Mouse (Mus musculus): ENCODE results near the gene Mvb12b.

Gene Mvb12b

DNA sequence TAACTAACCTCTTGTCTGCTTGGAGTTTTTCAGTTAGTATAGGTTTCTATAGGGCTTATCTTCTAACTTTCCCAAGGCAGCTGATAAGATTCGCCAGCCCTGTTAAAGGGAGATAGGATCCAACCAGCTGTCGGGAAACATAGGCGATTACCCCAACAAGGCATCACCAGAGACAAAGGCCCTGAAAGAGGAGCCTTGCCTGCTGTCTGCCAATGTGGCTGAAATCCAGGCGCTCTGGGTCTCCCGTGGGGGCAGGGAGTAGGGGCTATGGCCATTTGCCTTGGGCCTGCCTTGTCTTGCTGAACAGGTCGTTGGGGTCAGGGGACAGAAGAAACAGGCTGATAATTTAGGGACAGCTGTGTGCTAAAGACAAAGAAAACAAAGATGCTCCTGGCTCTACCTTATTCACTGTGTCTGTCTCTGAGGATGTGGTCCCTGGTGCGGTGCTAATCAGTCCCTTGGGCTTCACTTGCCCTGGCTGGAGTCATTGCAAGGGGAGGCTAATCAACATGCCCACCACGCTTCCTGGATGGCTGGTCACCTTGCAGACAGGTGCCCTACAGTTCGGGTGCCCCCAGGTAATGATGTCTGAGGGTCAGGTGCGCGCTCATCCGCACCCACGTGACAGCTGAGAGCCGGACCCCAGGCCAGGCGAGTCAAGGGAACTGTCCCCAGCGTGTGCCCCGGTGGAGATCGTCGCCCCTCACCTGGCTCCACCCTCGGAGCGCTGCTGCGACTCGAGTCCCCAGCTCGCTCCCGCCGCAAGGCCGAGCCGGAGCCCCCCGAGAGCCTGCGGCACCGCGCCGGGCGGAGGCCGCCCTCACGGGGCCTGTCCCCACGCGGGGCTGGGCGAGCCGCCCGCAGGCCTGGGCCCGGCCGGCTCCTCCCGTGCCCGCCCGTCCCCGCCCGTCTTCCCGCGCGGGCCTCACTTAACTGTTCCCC, 1.1 kb downstream of the Mvb12b start:
- DNase-seq (ENCODE audit: low read depth, low spot score), result no peak

DNA sequence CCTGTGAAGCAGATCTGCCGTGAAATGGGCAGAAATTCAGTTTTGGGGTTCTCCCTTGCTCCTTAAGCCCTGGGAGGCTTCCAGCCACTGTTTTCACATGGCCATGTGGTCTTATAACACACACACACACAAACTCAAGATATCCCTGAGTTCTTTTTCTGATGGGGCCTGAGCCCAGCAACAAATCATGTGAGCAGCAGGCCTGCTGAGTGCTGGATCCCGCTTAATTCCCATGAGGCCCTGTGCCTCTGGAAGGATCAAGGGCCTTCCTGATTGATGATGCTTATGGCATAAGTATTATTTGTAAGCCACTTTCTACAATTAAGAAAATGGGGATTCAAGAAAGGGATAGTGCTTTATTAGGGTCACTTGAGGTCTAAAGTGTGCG, 2.5 kb downstream of the Mvb12b start:
- DNase-seq (ENCODE audit: low read depth, low spot score), result no peak

- DNase-seq (ENCODE audit: low read depth, low spot score), result no peak
Measured at GRCm38 (mm10) chr2:33884623-33885263, 3.0 kb downstream of the Mvb12b start.

GRCm38 (mm10) chr2:33879223-33879622, 8.5 kb downstream of the Mvb12b start:
- no peak for DNase-seq (ENCODE audit: low read depth, low spot score)

DNA sequence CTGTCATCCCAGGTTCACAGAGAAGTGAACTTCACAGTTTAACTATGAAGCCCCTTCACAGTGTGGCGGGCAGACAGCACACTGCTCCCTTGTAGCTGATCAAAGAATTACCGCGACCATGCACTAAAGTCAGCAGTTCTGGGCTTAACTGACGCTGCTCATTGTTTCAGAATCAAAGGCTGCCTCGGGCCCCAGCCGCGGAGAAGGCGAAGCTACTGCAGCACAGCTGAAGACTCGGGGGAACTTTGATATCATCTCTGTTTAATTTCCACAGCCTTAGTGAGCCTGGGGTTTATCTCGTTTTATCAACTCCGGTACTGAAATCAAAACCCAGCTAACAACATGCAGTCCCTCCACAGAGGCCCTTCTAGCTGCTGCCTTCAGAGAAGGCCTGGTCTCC, 9.3 kb downstream of the Mvb12b start:
- no peak for DNase-seq (ENCODE audit: low read depth, low spot score)

- DNase-seq (ENCODE audit: low read depth, low spot score), result no peak
Measured at GRCm38 (mm10) chr2:33877663-33878360, 9.9 kb downstream of the Mvb12b start.

DNA sequence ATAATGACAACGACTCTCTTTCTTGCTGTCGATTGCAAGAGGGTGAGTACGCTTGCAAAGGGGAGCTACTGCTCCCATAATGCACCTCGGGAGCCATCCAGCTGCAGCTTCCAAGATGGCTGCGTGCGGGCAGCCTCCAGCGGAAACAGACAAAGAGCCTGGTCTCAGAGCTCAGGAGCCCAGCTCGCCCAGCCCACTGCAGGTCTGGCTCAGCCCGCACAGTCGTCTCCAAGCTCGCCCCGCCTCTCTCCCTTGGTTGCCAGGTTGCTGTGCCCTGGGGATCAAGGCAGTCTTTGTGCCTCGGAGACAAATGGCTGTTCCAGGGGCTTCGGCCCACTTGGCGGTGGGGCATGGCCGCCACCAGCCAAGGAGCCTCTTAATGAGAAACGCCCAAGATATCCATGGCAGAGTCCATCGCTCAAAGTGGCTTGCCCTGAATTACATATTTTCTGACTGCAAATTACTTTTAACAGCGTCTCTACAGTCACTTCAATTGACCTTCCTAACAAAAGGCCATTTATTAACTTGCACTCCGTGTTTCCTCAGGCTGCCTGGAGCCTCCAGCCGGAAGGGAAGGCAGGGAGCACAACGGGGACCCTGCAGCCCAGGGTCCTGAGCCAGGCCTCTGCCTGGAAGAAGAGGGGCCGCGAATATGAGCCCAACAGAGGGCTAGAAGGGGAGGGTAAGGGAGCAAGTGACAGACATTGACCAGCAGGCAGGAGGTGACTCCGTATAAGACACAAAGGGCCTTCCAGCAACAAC, 11.0 kb downstream of the Mvb12b start:
- no peak for DNase-seq (ENCODE audit: low read depth, low spot score)

DNA sequence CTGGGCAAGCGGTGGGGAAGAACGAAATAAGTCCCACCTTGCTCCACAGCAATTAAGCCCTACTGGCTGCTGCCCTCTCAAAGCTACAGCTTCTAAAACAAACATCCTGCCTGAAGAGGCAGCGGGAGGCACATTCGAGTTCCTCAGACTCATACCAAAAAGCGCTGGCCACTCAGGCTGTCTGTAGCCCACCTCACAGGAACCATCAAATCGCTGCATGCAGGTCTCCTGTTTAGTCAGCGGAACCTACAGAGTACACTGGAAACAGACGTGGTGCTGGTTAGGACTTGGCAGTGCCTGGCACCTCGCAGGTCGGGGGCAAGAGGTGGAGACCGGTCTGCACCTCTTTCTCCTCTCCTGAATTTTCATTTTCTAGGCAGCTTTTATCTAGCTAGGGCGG, 12.2 kb downstream of the Mvb12b start:
- DNase-seq (ENCODE audit: low read depth, low spot score), result no peak

DNA sequence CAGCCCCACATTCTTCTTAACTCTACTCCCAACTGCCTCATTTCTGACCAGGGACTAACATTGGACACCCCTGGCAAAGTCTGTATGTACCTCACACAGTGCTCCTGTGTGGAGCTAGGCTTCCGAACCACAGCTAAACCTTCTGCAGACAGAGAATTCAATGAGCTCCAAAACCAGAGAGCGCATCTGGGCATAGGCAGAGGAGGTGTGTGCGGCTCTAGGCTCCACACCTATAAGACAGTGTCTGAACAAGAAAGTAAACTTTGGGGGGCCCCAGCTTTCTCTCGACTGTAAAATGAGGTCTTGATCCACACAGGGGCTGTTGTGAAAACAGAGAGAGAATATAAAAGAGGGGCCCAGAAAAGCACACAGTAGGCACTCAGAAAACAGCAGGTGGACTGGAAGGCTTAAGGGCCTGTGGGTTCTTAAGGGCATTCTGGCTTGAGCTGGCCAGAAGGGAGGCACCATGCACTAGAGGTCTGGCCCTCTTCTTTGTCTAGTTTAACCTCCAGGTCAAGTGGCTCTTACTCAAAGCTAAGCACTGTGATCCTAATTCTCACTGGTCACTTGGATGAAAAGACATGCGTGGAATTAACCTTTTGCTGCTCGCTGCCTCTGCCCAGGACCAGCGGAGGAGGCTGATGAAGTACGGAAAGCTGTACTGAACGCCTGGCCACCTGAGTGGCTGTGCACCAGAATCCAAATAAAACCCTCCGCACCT, 12.7 kb downstream of the Mvb12b start:
- no peak for DNase-seq (ENCODE audit: low read depth, low spot score)

DNA sequence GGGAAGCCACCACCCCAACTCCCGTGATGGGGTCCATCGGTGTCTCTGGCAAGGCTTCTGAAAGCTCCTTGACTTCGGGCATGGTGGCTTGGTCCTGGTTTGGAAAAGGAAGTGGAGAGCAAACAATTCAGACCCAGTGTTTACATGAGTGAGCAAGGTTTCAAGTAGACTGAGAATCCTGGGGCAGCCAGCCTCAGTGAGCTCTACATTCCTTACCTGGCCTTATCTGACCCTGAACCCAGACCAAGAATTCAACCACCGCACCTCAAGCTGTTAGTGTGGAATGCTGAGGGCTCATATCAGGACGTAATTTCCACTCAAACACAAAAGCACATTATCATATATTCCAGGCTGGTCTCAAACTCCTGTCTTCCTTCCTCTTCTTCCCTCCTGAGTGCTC, 13.4 kb downstream of the Mvb12b start:
- no peak for DNase-seq (ENCODE audit: low read depth, low spot score)

GRCm38 (mm10) chr2:33873501-33873900, 14.2 kb downstream of the Mvb12b start:
- DNase-seq (ENCODE audit: low read depth, low spot score), result no peak

- no peak for DNase-seq (ENCODE audit: low read depth, low spot score)
Measured at GRCm38 (mm10) chr2:33872841-33873271, 14.9 kb downstream of the Mvb12b start.

DNA sequence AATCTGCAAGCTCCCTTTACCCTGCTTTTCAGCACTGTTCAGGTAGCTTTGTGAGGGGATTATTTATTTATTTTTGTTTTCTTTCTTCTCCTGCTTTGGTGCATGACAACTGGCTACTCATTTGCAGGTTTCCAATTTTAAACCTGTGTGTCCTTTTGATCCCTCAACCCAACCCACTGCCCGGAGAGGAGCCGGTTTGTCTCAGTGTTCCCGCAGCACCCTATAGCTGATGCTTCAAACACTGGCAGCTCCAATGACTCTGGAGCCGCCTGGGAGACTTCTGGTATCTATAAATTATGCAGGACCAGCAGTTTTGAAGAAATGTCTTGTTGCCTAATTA, 16.6 kb downstream of the Mvb12b start:
- DNase-seq (ENCODE audit: low read depth, low spot score), result no peak

GRCm38 (mm10) chr2:33870369-33871180, 17.2 kb downstream of the Mvb12b start:
- no peak for DNase-seq (ENCODE audit: low read depth, low spot score)

GRCm38 (mm10) chr2:33869689-33870343, 17.9 kb downstream of the Mvb12b start:
- no peak for DNase-seq (ENCODE audit: low read depth, low spot score)

DNA sequence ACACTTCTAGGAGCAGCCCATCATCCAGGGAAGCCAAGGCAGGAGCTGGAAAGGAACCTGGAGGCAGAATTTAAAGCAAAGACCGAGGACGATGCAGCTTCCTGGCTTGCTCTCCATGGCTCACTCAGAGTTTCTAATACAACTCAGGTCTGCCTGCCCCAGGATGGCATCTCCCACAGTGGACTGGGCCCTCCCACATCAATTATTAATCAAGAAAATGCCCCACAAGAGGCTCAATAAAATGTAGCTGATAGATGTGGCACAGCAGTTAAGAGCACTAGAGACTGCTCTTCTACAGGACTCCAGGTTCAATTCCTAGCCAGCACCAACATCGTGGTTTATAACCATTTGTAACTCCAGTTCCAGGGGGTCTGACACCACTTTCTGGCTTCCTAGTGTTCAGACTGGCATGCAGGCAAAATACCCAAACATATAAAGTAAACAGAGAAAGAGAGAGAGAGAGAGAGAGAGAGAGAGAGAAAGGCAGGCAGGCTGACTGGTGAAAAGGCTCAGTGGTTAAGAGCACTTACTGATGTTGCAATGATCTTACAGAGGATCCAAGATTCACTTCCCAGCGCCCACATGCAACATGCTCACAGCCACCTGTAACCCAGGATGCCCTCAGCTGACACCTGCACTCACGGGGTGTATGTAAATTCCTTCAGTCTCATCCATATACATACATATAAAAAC, 18.6 kb downstream of the Mvb12b start:
- no peak for DNase-seq (ENCODE audit: low read depth, low spot score)

- no peak for DNase-seq (ENCODE audit: low read depth, low spot score)
Measured at GRCm38 (mm10) chr2:33868322-33868721, 19.4 kb downstream of the Mvb12b start.

DNA sequence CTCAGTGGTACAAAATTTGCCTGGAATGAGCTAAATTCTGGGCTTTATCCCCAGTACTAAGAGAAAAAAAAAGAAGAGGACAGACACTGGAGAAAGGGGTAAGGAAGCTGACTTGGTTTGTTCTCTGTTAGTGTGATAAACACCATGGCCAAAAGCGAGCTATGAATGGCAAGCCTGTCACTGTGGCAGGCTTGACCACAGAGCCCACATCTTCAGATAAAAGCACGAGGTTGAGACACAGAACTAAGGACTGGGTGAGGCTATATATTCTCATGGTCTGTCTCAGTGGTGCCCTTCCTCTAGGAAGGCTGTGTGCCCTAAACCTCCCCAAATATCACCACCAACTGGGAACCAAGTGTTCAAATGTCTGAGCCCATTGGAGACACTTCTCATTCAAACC, 31.0 kb downstream of the Mvb12b start:
- DNase-seq (ENCODE audit: low read depth, low spot score), result no peak

Measured in A20 (cell line).